Mouse (Mus musculus) left cerebral cortex, adult 2 months (tissue): Measurements from ENCODE around the gene Pirt. TPM values are rescaled to one million over a fixed set of nuclear protein-coding genes. Genes with fewer than 3 reads are reported as not detected.

Experiments
- DNase-seq, 2 experiments: peaks; one replicate each; pipeline ENCODE4 v3.0.0; 2021 to 2022; ENCODE audit warnings: low spot score in 2 of 2, mixed read lengths in 1 of 2; ENCODE audit errors: extremely low spot score in 1 of 2
- H3K27ac ChIP-seq: fragments of 200-600 bp; 2 replicates; pipeline ENCODE4 v1.8.1; 2022
- H3K4me3 ChIP-seq: fragments of 200-600 bp; 2 replicates; pipeline ENCODE4 v1.8.1; 2022
- CTCF ChIP-seq: fragments of 200-600 bp; IDR thresholded peaks from 2 replicates; pipeline ENCODE4 v1.8.1; 2022; ENCODE audit warnings: antibody characterized with exemption, mild to moderate bottlenecking, moderate library complexity
- intact Hi-C: fragments of 180-260 bp; cut with DNase I; formaldehyde crosslinking; loops from one replicate; pipeline ENCODE4 v1.15.1; 2025
- total RNA-seq, 2 experiments: library from RNA; stranded (reverse); gene quantifications; 2 replicates each; pipeline ENCODE4 v1.2.3; 2021

Gene Pirt
- total RNA-seq, 2 experiments from 2014 or later, result 0.16 to 0.23 TPM

DNA sequence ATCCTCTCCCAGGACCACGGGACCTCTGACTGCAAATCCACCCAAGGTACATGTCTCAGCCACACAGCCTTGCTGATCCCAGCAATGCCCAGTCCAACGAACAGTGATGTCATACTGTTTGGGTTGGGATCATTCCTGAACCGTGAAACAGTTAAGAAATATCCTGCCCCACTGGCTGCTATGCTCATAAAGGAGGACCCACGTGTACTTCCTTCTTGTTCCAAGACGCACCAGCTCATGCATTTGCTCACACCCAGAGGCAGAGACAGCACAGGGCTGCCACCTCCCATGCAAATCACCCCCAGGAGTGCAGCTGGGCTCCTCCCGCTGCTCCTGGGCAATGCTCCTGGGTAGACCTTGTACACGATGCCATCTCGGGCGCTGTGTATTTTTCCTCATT lies 44.5 kb downstream of the Pirt start, which contains the start of gene Tmem238l:
TSS of gene Tmem238l (plus strand) at position 336 of the 400 bp plus-strand sequence.
- TF ChIP-seq CTCF, result no peak
- no peak within 1 kb of the TSS for H3K4me3 ChIP-seq

GRCm38 (mm10) chr11:66960797-66961196 lies 49.0 kb downstream of the Pirt start:
- TF ChIP-seq CTCF, result no peak
- intact Hi-C loops, result no loop called here
- Histone ChIP-seq H3K4me3 (no peak overlapping the region), H3K27ac (no peak overlapping the region)
- DNase-seq, result no peak

More for the DNA sequence above, 44.5 kb downstream of the Pirt start, which contains the start of gene Tmem238l:
- DNase-seq, result no peak
- intact Hi-C loops, result no loop called here
- no peak within 1 kb of the TSS for H3K27ac ChIP-seq

GRCm38 (mm10) chr11:66961447-66962176 lies 49.8 kb downstream of the Pirt start:
- no peak overlapping the region for H3K4me3 ChIP-seq
- intact Hi-C loops, result no loop called here
- DNase-seq, result no peak
- TF ChIP-seq CTCF, result no peak
- no peak overlapping the region for H3K27ac ChIP-seq

DNA sequence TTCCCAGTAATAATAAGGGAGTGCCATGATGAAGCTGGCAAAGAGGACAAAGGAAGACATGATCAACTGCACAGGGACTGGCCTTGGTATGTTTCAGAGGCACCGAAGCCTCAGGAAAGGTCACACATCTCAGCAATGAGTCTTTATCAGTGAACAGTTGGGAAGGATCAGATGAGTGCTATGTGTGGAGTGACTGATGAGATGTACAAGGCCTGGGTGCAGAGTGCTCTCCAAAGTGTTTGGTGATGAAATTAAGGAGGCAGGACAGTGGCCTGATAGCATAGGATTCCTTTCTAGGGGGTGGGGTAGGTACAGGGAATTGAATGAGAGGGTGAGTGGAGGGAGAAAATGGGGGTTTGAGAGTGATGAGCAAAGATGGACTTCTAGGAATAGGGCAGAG lies 51.7 kb downstream of the Pirt start:
- TF ChIP-seq CTCF, result no peak
- H3K27ac ChIP-seq, result no peak overlapping the region
- H3K4me3 ChIP-seq, result no peak overlapping the region
- intact Hi-C loops, result no loop called here
- DNase-seq, result no peak

GRCm38 (mm10) chr11:66966500-66967116 lies 54.8 kb downstream of the Pirt start:
- Histone ChIP-seq H3K27ac (no peak overlapping the region), H3K4me3 (no peak overlapping the region)
- no peak for DNase-seq
- intact Hi-C loops, result no loop called here
- TF ChIP-seq CTCF, result no peak

GRCm38 (mm10) chr11:66968575-66968974 lies 56.8 kb downstream of the Pirt start:
- intact Hi-C loops, result no loop called here
- Histone ChIP-seq H3K27ac (no peak overlapping the region), H3K4me3 (no peak overlapping the region)
- DNase-seq, result no peak
- TF ChIP-seq CTCF, result no peak

- intact Hi-C loops, result no loop called here
- H3K27ac ChIP-seq, result no peak overlapping the region
- no peak for DNase-seq
- no peak overlapping the region for H3K4me3 ChIP-seq
- TF ChIP-seq CTCF, result no peak
These were observed 61.7 kb downstream of the Pirt start for GRCm38 (mm10) chr11:66973507-66973906.

- no peak for TF ChIP-seq CTCF
- H3K4me3 ChIP-seq, result no peak overlapping the region
- intact Hi-C loops, result no loop called here
- DNase-seq, result no peak
- no peak overlapping the region for H3K27ac ChIP-seq
These were observed 64.0 kb downstream of the Pirt start for GRCm38 (mm10) chr11:66975606-66976330.

Other genes with a start within 250 kb of the Pirt start
- not detected for gene Tmem238l, start 44.7 kb downstream of the Pirt start, total RNA-seq
- under 1 TPM; 0.56 to 0.79 TPM for gene Tmem220, start 113.2 kb downstream of the Pirt start, total RNA-seq
- gene Adprm, start 140.6 kb downstream of the Pirt start, total RNA-seq, result 10 to 100 TPM; 24.2 to 24.8 TPM
- gene Sco1, start 140.7 kb downstream of the Pirt start, total RNA-seq, result 10 to 100 TPM; 10.2 to 11.2 TPM
- 1 to 10 TPM; 4.7 to 6.0 TPM for gene Myh3, start 166.3 kb downstream of the Pirt start, total RNA-seq